Mouse (Mus musculus): Measurements from ENCODE around the gene Nsmf. TPM values are rescaled to one million over a fixed set of nuclear protein-coding genes. Genes with fewer than 3 reads are reported as not detected.

Gene Nsmf
- polyA plus RNA-seq, 1 experiment from 2014 or later: 188 TPM

- Histone ChIP-seq H3K27me3 (no peaks in the 10 kb centered on the region), H3K4me2 (no peak overlapping the region), H3K9ac (no peak overlapping the region), H3K9me3 (no peaks in the 10 kb centered on the region), H3K4me3 (no peak overlapping the region), H3K36me3 (no peaks in the 10 kb centered on the region), H3K27ac (replicated peaks) (no peak overlapping the region), H3K4me1 (replicated peaks) (no peaks in the 10 kb centered on the region)
- WGBS: 85% methylated on average over 3 of the region's 3 CpGs
- ATAC-seq (ENCODE audit: low FRiP score, low read depth): no peak
These were observed 34.5 kb downstream of the Nsmf start for GRCm38 (mm10) chr2:25088636-25089035.

- no peaks in the 10 kb centered on the region for H3K4me1 ChIP-seq (replicated peaks)
- no peaks in the 10 kb centered on the region for H3K36me3 ChIP-seq
- H3K9me3 ChIP-seq: no peaks in the 10 kb centered on the region
- no peak overlapping the region for H3K27ac ChIP-seq (replicated peaks)
- H3K4me2 ChIP-seq: no peak overlapping the region
- no peak overlapping the region for H3K9ac ChIP-seq
- peak; percentile 30; the same call in 1 of the 2 replicates for ATAC-seq (ENCODE audit: low FRiP score, low read depth)
- no peak overlapping the region for H3K4me3 ChIP-seq
- no peaks in the 10 kb centered on the region; the same call in 1 of the 2 replicates for H3K27me3 ChIP-seq
- 52% methylated on average over 17 of the region's 17 CpGs for WGBS
These were observed 40.6 kb downstream of the Nsmf start for GRCm38 (mm10) chr2:25094785-25095108.

GRCm38 (mm10) chr2:25095109-25095850 lies 41.1 kb downstream of the Nsmf start, which contains the start of gene Noxa1:
Gene Noxa1, minus strand, starts transcription at chr2:25095149.
- H3K27me3 ChIP-seq: no peaks in the 10 kb centered on the region; the same call in 1 of the 2 replicates
- no peak within 1 kb of the TSS for H3K9ac ChIP-seq
- H3K4me1 ChIP-seq (replicated peaks): no peaks in the 10 kb centered on the region
- no peaks in the 10 kb centered on the region for H3K9me3 ChIP-seq
- ATAC-seq (ENCODE audit: low FRiP score, low read depth): no peak
- no peaks in the 10 kb centered on the region for H3K36me3 ChIP-seq
- WGBS: 52% methylated on average over 28 of the region's 28 CpGs
- no peak within 1 kb of the TSS for H3K4me2 ChIP-seq
- no peak within 1 kb of the TSS for H3K4me3 ChIP-seq
- H3K27ac ChIP-seq (replicated peaks): no peak within 1 kb of the TSS

GRCm38 (mm10) chr2:25098005-25098615 lies 44.0 kb downstream of the Nsmf start:
- no peak overlapping the region for H3K4me3 ChIP-seq
- H3K27ac ChIP-seq (replicated peaks): no peak overlapping the region
- no peak overlapping the region for H3K9ac ChIP-seq
- no peak for ATAC-seq (ENCODE audit: low FRiP score, low read depth)
- WGBS: 78% methylated on average over 3 of the region's 3 CpGs
- H3K9me3 ChIP-seq: no peaks in the 10 kb centered on the region
- no peaks in the 10 kb centered on the region for H3K4me1 ChIP-seq (replicated peaks)
- no peaks in the 10 kb centered on the region for H3K36me3 ChIP-seq
- H3K4me2 ChIP-seq: no peak overlapping the region
- no peaks in the 10 kb centered on the region; the same call in 1 of the 2 replicates for H3K27me3 ChIP-seq

GRCm38 (mm10) chr2:25098956-25099355 lies 44.8 kb downstream of the Nsmf start:
- Histone ChIP-seq H3K9ac (no peak overlapping the region), H3K4me1 (replicated peaks) (no peaks in the 10 kb centered on the region), H3K4me3 (no peak overlapping the region), H3K9me3 (no peaks in the 10 kb centered on the region), H3K27me3 (no peaks in the 10 kb centered on the region; the same call in 1 of the 2 replicates), H3K4me2 (no peak overlapping the region), H3K36me3 (no peaks in the 10 kb centered on the region), H3K27ac (replicated peaks) (no peak overlapping the region)
- peak; percentile 72; the same call in 1 of the 2 replicates for ATAC-seq (ENCODE audit: low FRiP score, low read depth)
- 47% methylated on average over 5 of the region's 5 CpGs for WGBS

GRCm38 (mm10) chr2:25099703-25100102 lies 45.5 kb downstream of the Nsmf start:
- Histone ChIP-seq H3K9me3 (no peaks in the 10 kb centered on the region), H3K9ac (no peak overlapping the region), H3K27me3 (no peaks in the 10 kb centered on the region), H3K4me2 (no peak overlapping the region), H3K4me3 (no peak overlapping the region), H3K36me3 (no peaks in the 10 kb centered on the region), H3K27ac (replicated peaks) (no peak overlapping the region), H3K4me1 (replicated peaks) (no peaks in the 10 kb centered on the region)
- 40% methylated on average over 3 of the region's 3 CpGs for WGBS
- no peak for ATAC-seq (ENCODE audit: low FRiP score, low read depth)

- Histone ChIP-seq H3K4me3 (no peak overlapping the region), H3K4me1 (replicated peaks) (no peaks in the 10 kb centered on the region), H3K9me3 (no peaks in the 10 kb centered on the region), H3K27me3 (no peaks in the 10 kb centered on the region), H3K9ac (no peak overlapping the region), H3K36me3 (no peaks in the 10 kb centered on the region), H3K4me2 (no peak overlapping the region), H3K27ac (replicated peaks) (no peak overlapping the region)
- 86% methylated on average over 2 of the region's 2 CpGs for WGBS
- ATAC-seq (ENCODE audit: low FRiP score, low read depth): no peak
These were observed 50.0 kb downstream of the Nsmf start for GRCm38 (mm10) chr2:25104122-25104521.

- Histone ChIP-seq H3K4me3 (no peak overlapping the region), H3K4me1 (replicated peaks) (no peaks in the 10 kb centered on the region), H3K36me3 (no peaks in the 10 kb centered on the region), H3K27me3 (no peaks in the 10 kb centered on the region), H3K9ac (no peak overlapping the region), H3K9me3 (no peaks in the 10 kb centered on the region), H3K4me2 (no peak overlapping the region), H3K27ac (replicated peaks) (no peak overlapping the region)
- ATAC-seq (ENCODE audit: low FRiP score, low read depth): no peak
- 75% methylated on average over 3 of the region's 3 CpGs for WGBS
These were observed 51.9 kb downstream of the Nsmf start for GRCm38 (mm10) chr2:25106045-25106444.

- H3K9ac ChIP-seq: no peak overlapping the region
- H3K4me1 ChIP-seq (replicated peaks): no peaks in the 10 kb centered on the region
- H3K27ac ChIP-seq (replicated peaks): no peak overlapping the region
- no peak overlapping the region for H3K4me3 ChIP-seq
- H3K36me3 ChIP-seq: no peaks in the 10 kb centered on the region
- H3K27me3 ChIP-seq: no peaks in the 10 kb centered on the region
- no peak overlapping the region for H3K4me2 ChIP-seq
- no peaks in the 10 kb centered on the region for H3K9me3 ChIP-seq
- ATAC-seq (ENCODE audit: low FRiP score, low read depth): peak; percentile 27; the same call in 1 of the 2 replicates
These were observed 55.3 kb downstream of the Nsmf start for GRCm38 (mm10) chr2:25109487-25109886.

GRCm38 (mm10) chr2:25110505-25111183 lies 56.5 kb downstream of the Nsmf start:
- H3K4me3 ChIP-seq: no peak overlapping the region
- H3K4me1 ChIP-seq (replicated peaks): no peaks in the 10 kb centered on the region
- ATAC-seq (ENCODE audit: low FRiP score, low read depth): 0 out of 2 replicates have a peak, but pooled peaks have one; percentile 19
- H3K4me2 ChIP-seq: no peak overlapping the region
- H3K27me3 ChIP-seq: no peaks in the 10 kb centered on the region
- no peaks in the 10 kb centered on the region for H3K9me3 ChIP-seq
- no peak overlapping the region for H3K9ac ChIP-seq
- no peak overlapping the region for H3K27ac ChIP-seq (replicated peaks)
- no peaks in the 10 kb centered on the region for H3K36me3 ChIP-seq

GRCm38 (mm10) chr2:25111184-25111791 lies 57.1 kb downstream of the Nsmf start:
- Histone ChIP-seq H3K4me2 (no peak overlapping the region), H3K9me3 (no peaks in the 10 kb centered on the region), H3K27ac (replicated peaks) (no peak overlapping the region), H3K36me3 (no peaks in the 10 kb centered on the region), H3K27me3 (no peaks in the 10 kb centered on the region), H3K9ac (no peak overlapping the region), H3K4me3 (no peak overlapping the region), H3K4me1 (replicated peaks) (no peaks in the 10 kb centered on the region)
- WGBS: 36% methylated on average over 9 of the region's 9 CpGs
- ATAC-seq (ENCODE audit: low FRiP score, low read depth): 0 out of 2 replicates have a peak, but pooled peaks have one; percentile 6
